Mouse (Mus musculus) midbrain, embryonic 11.5 days (tissue): ENCODE measurements around the gene Prr11. TPM values are rescaled to one million over a fixed set of nuclear protein-coding genes. Genes with fewer than 3 reads are reported as not detected.

ENCODE experiments used
- ATAC-seq: fragments of 200-750 bp; cut with Nextera tagmentation; 2 replicates; pipeline ENCODE4 v1.8.0; 2017; ENCODE audit warnings: moderate TSS enrichment, moderate library complexity; ENCODE audit not compliant: low FRiP score
- DNase-seq: peaks from one replicate; pipeline ENCODE4 v3.0.0; 2015; ENCODE audit warnings: low spot score; ENCODE audit errors: missing footprints
- H3K27ac ChIP-seq: fragments of 300-500 bp; sonication (generic); 2 replicates; pipeline ENCODE4 v1.5.1; 2014; ENCODE audit warnings: low read depth, low read length
- H3K27me3 ChIP-seq: fragments of 300-500 bp; sonication (generic); 2 replicates; pipeline ENCODE4 v1.6.1; 2014; ENCODE audit warnings: mild to moderate bottlenecking, low read length, moderate library complexity, mixed read lengths; ENCODE audit not compliant: control insufficient read depth, insufficient read depth
- H3K36me3 ChIP-seq: fragments of 300-500 bp; sonication (generic); 2 replicates; pipeline ENCODE4 v1.6.1; 2014; ENCODE audit warnings: mild to moderate bottlenecking, low read length, moderate library complexity, mixed read lengths; ENCODE audit not compliant: control insufficient read depth, insufficient read depth
- H3K4me1 ChIP-seq: fragments of 300-500 bp; sonication (generic); 2 replicates; pipeline ENCODE4 v1.6.1; 2014; ENCODE audit warnings: low read length; ENCODE audit not compliant: control insufficient read depth, insufficient read depth
- H3K4me2 ChIP-seq: fragments of 300-500 bp; sonication (generic); 2 replicates; pipeline ENCODE4 v1.6.1; 2014; ENCODE audit warnings: mild to moderate bottlenecking, moderate library complexity
- H3K4me3 ChIP-seq: fragments of 300-500 bp; sonication (generic); 2 replicates; pipeline ENCODE4 v1.5.1; 2014; ENCODE audit warnings: low read depth, low read length
- H3K9ac ChIP-seq: fragments of 300-500 bp; sonication (generic); 2 replicates; pipeline ENCODE4 v1.6.1; 2014; ENCODE audit warnings: low read length
- H3K9me3 ChIP-seq: fragments of 300-500 bp; sonication (generic); 2 replicates; pipeline ENCODE4 v1.6.1; 2016; ENCODE audit warnings: low read length; ENCODE audit not compliant: control insufficient read depth
- WGBS: fragments of 180-500 bp; shearing (Covaris S2); extraction: QIAGEN DNeasy Blood & Tissue Kit; methylation state at CpG from one replicate; pipeline ENCODE4 v1.1.7; 2014; 5-methylcytosine and 5-hydroxymethylcytosine counted together
- polyA plus RNA-seq: library from polyadenylated mRNA; unstranded; fragments of >200 nt; fragmentation: Nextera tagmentation; extraction: Ambion mirVana; gene quantifications from 2 replicates; pipeline ENCODE4 v1.2.1, GENCODE M21; 2014

Gene Prr11
- polyA plus RNA-seq, 1 experiment from 2014 or later: 17.9 TPM

- peaks cover 15% of the 10 kb centered on the region for H3K4me1 ChIP-seq
- peak overlapping the region; percentile 90 for H3K27ac ChIP-seq
- peak overlapping the region; percentile 98 for H3K9ac ChIP-seq
- no peak for ATAC-seq
- H3K36me3 ChIP-seq: peaks cover 7% of the 10 kb centered on the region
- H3K4me2 ChIP-seq: peak overlapping the region; percentile 63
- WGBS: under 1% methylated on average over 42 of the region's 42 CpGs
- DNase-seq: peak; percentile 96
- no peaks in the 10 kb centered on the region for H3K9me3 ChIP-seq
- peak overlapping the region; percentile 78 for H3K4me3 ChIP-seq
- H3K27me3 ChIP-seq: no peaks in the 10 kb centered on the region
Measured at GRCm38 (mm10) chr11:87109519-87110171, 1.1 kb upstream of the Prr11 start.

- peaks cover 12% of the 10 kb centered on the region for H3K36me3 ChIP-seq
- H3K4me3 ChIP-seq: peak within 1 kb of the TSS; percentile 78
- peak within 1 kb of the TSS; percentile 90 for H3K27ac ChIP-seq
- peak within 1 kb of the TSS; percentile 63 for H3K4me2 ChIP-seq
- H3K27me3 ChIP-seq: no peaks in the 10 kb centered on the region
- ATAC-seq (peak; percentile 99), DNase-seq (peak; percentile 99)
- no peaks in the 10 kb centered on the region for H3K9me3 ChIP-seq
- WGBS: under 1% methylated on average over 40 of the region's 40 CpGs
- peak within 1 kb of the TSS; percentile 98 for H3K9ac ChIP-seq
- H3K4me1 ChIP-seq: peaks cover 15% of the 10 kb centered on the region
Measured at GRCm38 (mm10) chr11:87108755-87109518, 429 bp upstream of the Prr11 start, which contains the start of gene Ska2. TSS of gene Ska2 (plus strand) at chr11:87109234.

DNA sequence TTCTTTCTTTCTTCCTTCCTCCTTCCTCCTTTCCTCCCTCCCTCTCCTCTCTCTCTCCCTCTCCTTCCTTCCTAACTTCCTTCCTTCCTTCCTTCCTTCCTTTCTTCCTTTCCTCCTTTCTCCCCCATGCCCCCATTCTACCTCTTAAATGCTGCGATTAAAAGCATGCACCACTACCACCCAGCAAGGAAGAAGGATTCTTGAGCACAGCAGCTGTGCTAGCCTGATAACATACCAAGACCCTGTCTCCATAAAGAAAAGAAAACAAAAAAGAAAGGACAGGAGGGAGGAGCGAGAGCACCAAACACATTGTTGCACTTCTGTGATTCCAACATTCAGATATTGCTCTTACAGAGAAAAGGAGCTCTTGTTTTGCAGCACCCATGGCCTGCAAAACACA lies 21.4 kb downstream of the Prr11 start:
- Histone ChIP-seq H3K36me3 (peaks cover 6% of the 10 kb centered on the region; the same call in 1 of the 2 replicates), H3K9me3 (no peaks in the 10 kb centered on the region), H3K27me3 (no peaks in the 10 kb centered on the region), H3K4me3 (peak overlapping the region; percentile 79), H3K4me2 (peak overlapping the region; percentile 95), H3K9ac (peak overlapping the region; percentile 90), H3K27ac (no peak overlapping the region), H3K4me1 (peaks cover 19% of the 10 kb centered on the region)
- ATAC-seq: no peak
- no peak for DNase-seq
- WGBS: 73% methylated on average over 2 of the region's 2 CpGs

GRCm38 (mm10) chr11:87086290-87086984 lies 22.1 kb downstream of the Prr11 start, which contains the start of gene Smg8:
TSS of gene Smg8 (minus strand) at chr11:87086774.
- DNase-seq (peak; percentile 95), ATAC-seq (peak; percentile 82)
- peak within 1 kb of the TSS; percentile 79 for H3K4me3 ChIP-seq
- 1% methylated on average over 43 of the region's 43 CpGs for WGBS
- H3K4me2 ChIP-seq: peak within 1 kb of the TSS; percentile 95
- H3K9ac ChIP-seq: peak within 1 kb of the TSS; percentile 90
- H3K27me3 ChIP-seq: no peaks in the 10 kb centered on the region
- H3K9me3 ChIP-seq: no peaks in the 10 kb centered on the region
- H3K27ac ChIP-seq: peak within 1 kb of the TSS; percentile 12; the same call in 1 of the 2 replicates
- peaks cover 19% of the 10 kb centered on the region for H3K4me1 ChIP-seq
- peaks cover under 1% of the 10 kb centered on the region; the same call in 1 of the 2 replicates for H3K36me3 ChIP-seq

DNA sequence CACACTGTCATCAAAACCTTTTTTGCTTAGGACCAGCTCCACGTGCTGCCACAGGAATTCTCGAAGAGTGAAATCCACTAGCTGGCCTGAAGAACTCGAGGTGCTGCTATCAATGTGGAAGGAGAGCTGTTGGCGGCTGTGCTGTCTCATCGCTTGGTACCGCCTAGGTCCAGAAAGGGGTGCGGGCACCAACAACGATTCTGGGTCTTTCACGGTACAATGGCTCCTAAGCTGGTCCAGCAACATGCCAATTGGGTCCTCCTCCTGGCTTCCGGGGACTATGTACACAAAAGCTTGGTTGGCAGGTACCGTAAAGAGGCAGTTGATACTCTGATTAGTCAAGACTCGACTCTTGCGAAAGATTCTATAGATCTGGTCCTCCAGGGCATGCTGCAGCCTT lies 23.0 kb downstream of the Prr11 start:
- ATAC-seq (no peak), DNase-seq (no peak)
- Histone ChIP-seq H3K9me3 (no peaks in the 10 kb centered on the region), H3K9ac (no peak overlapping the region), H3K36me3 (peaks cover 5% of the 10 kb centered on the region; the same call in 1 of the 2 replicates), H3K27ac (no peak overlapping the region), H3K4me1 (peaks cover 19% of the 10 kb centered on the region), H3K27me3 (no peaks in the 10 kb centered on the region), H3K4me3 (peak overlapping the region; percentile 79), H3K4me2 (peak overlapping the region; percentile 95)
- 91% methylated on average over 13 of the region's 13 CpGs for WGBS

- no peak overlapping the region for H3K27ac ChIP-seq
- H3K27me3 ChIP-seq: no peaks in the 10 kb centered on the region
- WGBS: 86% methylated on average over 1 of the region's 1 CpGs
- H3K4me2 ChIP-seq: no peak overlapping the region
- no peak overlapping the region for H3K9ac ChIP-seq
- no peak overlapping the region for H3K4me3 ChIP-seq
- H3K36me3 ChIP-seq: peaks cover 13% of the 10 kb centered on the region
- no peak for ATAC-seq
- H3K9me3 ChIP-seq: no peaks in the 10 kb centered on the region
- H3K4me1 ChIP-seq: peaks cover 19% of the 10 kb centered on the region
- DNase-seq: no peak
Measured at GRCm38 (mm10) chr11:87083712-87084111, 24.8 kb downstream of the Prr11 start.

- no peaks in the 10 kb centered on the region for H3K9me3 ChIP-seq
- peak within 1 kb of the TSS; percentile 95 for H3K9ac ChIP-seq
- peaks cover 7% of the 10 kb centered on the region for H3K4me1 ChIP-seq
- H3K27me3 ChIP-seq: no peaks in the 10 kb centered on the region
- peak within 1 kb of the TSS; percentile 83 for H3K4me2 ChIP-seq
- peak within 1 kb of the TSS; percentile 95 for H3K27ac ChIP-seq
- WGBS: 2% methylated on average over 43 of the region's 43 CpGs
- peak; percentile 96 for ATAC-seq
- H3K4me3 ChIP-seq: peak within 1 kb of the TSS; percentile 60
- H3K36me3 ChIP-seq: peaks cover 4% of the 10 kb centered on the region
- peak; percentile 98 for DNase-seq
Measured at GRCm38 (mm10) chr11:87073866-87074440, 34.6 kb downstream of the Prr11 start, which contains the start of gene Gdpd1. TSS of gene Gdpd1 (minus strand) at chr11:87074062.

GRCm38 (mm10) chr11:87073343-87073865 lies 35.1 kb downstream of the Prr11 start:
- ATAC-seq (peak; percentile 74), DNase-seq (peak; percentile 98)
- Histone ChIP-seq H3K36me3 (peaks cover 4% of the 10 kb centered on the region), H3K4me1 (peaks cover 7% of the 10 kb centered on the region), H3K9ac (peak overlapping the region; percentile 95), H3K4me2 (peak overlapping the region; percentile 83), H3K4me3 (peak overlapping the region; percentile 60), H3K27me3 (no peaks in the 10 kb centered on the region), H3K9me3 (no peaks in the 10 kb centered on the region), H3K27ac (peak overlapping the region; percentile 95)
- WGBS: under 1% methylated on average over 24 of the region's 24 CpGs
